Mouse (Mus musculus) liver, embryonic 14.5 days (tissue): Measurements from ENCODE around the gene Atp8a1. TPM values are rescaled to one million over a fixed set of nuclear protein-coding genes. Genes with fewer than 3 reads are reported as not detected.

Experiments
- ATAC-seq: fragments of 200-750 bp; cut with Nextera tagmentation; 2 replicates; pipeline ENCODE4 v1.8.0; 2017; ENCODE audit warnings: moderate number of reproducible peaks, mild to moderate bottlenecking, moderate library complexity; ENCODE audit not compliant: insufficient read depth
- DNase-seq, 3 experiments: peaks; one replicate each; pipeline ENCODE4 v3.0.0-alpha.2; 2012 to 2013; ENCODE audit warnings: low read depth in 3 of 3, low spot score in 3 of 3
- H3K27ac ChIP-seq: fragments of 300-500 bp; sonication (generic); 2 replicates; pipeline ENCODE4 v1.5.1; 2014; ENCODE audit warnings: moderate library complexity, mild to moderate bottlenecking, control low read depth, inconsistent platforms
- H3K27me3 ChIP-seq: fragments of 300-500 bp; sonication (generic); 2 replicates; pipeline ENCODE4 v1.6.1; 2014; ENCODE audit warnings: mild to moderate bottlenecking, low read length, moderate library complexity; ENCODE audit not compliant: control insufficient read depth, insufficient read depth
- H3K36me3 ChIP-seq: fragments of 300-500 bp; sonication (generic); replicated peaks from 2 replicates; pipeline ENCODE4 v1.6.1; 2014; ENCODE audit warnings: low read depth; ENCODE audit not compliant: control insufficient read depth, insufficient read depth
- H3K4me1 ChIP-seq, 2 experiments: fragments of 200-500 bp in 1 of 2; fragments of 300-500 bp in 1 of 2; sonication (generic) in 1 of 2; replicated peaks; 2 replicates each; pipeline ENCODE4 v1.6.1; 2012 to 2014; ENCODE audit warnings: antibody characterized with exemption in 1 of 2, inconsistent platforms in 1 of 2, low read length in 1 of 2; ENCODE audit not compliant: control insufficient read depth in 2 of 2, insufficient read depth in 2 of 2
- H3K4me2 ChIP-seq: fragments of 300-500 bp; sonication (generic); 2 replicates; pipeline ENCODE4 v1.6.1; 2014; ENCODE audit warnings: low read depth, mild to moderate bottlenecking, control low read depth, moderate library complexity
- H3K4me3 ChIP-seq, 2 experiments: fragments of 200-500 bp in 1 of 2; fragments of 300-500 bp in 1 of 2; sonication (generic) in 1 of 2; 2 replicates each; pipeline ENCODE4 v1.5.1; 2012 to 2014; ENCODE audit warnings: low read depth in 2 of 2, low read length in 2 of 2, mild to moderate bottlenecking in 2 of 2, control low read depth in 1 of 2, inconsistent platforms in 1 of 2, moderate library complexity in 1 of 2; ENCODE audit not compliant: insufficient read depth in 1 of 2
- H3K9ac ChIP-seq: fragments of 300-500 bp; sonication (generic); replicated peaks from 2 replicates; pipeline ENCODE4 v1.6.1; 2014; ENCODE audit warnings: mild to moderate bottlenecking, control low read depth, moderate library complexity
- H3K9me3 ChIP-seq: fragments of 300-500 bp; sonication (generic); 2 replicates; pipeline ENCODE4 v1.6.1; 2016; ENCODE audit warnings: low read length, mixed read lengths; ENCODE audit not compliant: control insufficient read depth
- CTCF ChIP-seq: IDR thresholded peaks from 2 replicates; pipeline ENCODE4 v1.5.1; 2016; ENCODE audit warnings: antibody characterized with exemption, low read depth, control low read depth
- EP300 ChIP-seq: IDR thresholded peaks from 2 replicates; pipeline ENCODE4 v1.6.1; 2016; ENCODE audit warnings: antibody characterized with exemption, low read depth
- WGBS: fragments of 180-500 bp; shearing (Covaris S2); extraction: QIAGEN DNeasy Blood & Tissue Kit; methylation state at CpG from one replicate; pipeline ENCODE4 v1.1.7; 2014; ENCODE audit not compliant: insufficient replicate concordance; 5-methylcytosine and 5-hydroxymethylcytosine counted together
- polyA plus RNA-seq, 2 experiments: library from polyadenylated mRNA; depleted of rRNA in 1 of 2; stranded (reverse) in 1 of 2; unstranded in 1 of 2; fragments of >200 nt; fragmentation: Nextera tagmentation in 1 of 2; extraction: Ambion mirVana in 1 of 2; gene quantifications; 2 replicates each; pipeline versions ENCODE4 v1.2.1 to v1.2.3; 2012 to 2014

Atp8a1 gene
- polyA plus RNA-seq, 2 experiments, result 21.0 to 42.5 TPM

DNA sequence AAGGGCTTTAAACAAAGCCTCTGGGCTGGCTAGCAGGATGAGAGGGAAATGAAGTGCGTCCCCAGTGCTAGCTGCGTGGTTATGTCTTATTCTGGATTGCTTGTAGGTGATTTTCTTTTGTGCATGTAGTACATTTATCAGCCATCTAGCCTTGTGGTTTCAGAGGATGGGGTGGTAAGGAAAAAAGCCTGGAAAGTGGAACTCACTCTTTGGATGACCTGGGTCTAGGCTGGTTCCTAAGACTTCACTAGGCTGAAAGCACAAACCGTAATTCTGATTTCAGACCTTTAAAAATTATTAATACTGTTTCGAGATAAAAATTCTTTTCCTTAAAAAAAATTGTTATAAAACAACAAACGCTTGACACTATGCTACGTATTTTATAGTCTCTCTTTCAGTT is 217.4 kb downstream of the Atp8a1 start:
- ATAC-seq (no peak), DNase-seq (no peak)
- TF ChIP-seq EP300 (no peak), CTCF (no peak)
- H3K4me3 ChIP-seq, result no peak overlapping the region
- H3K4me1 ChIP-seq, result no peaks in the 10 kb centered on the region
- no peak overlapping the region for H3K9ac ChIP-seq
- WGBS, result 85% methylated on average over 6 of the region's 6 CpGs
- no peaks in the 10 kb centered on the region for H3K27me3 ChIP-seq
- H3K4me2 ChIP-seq, result no peak overlapping the region
- peaks cover 13% of the 10 kb centered on the region for H3K36me3 ChIP-seq
- H3K9me3 ChIP-seq, result no peaks in the 10 kb centered on the region
- no peak overlapping the region for H3K27ac ChIP-seq

DNA sequence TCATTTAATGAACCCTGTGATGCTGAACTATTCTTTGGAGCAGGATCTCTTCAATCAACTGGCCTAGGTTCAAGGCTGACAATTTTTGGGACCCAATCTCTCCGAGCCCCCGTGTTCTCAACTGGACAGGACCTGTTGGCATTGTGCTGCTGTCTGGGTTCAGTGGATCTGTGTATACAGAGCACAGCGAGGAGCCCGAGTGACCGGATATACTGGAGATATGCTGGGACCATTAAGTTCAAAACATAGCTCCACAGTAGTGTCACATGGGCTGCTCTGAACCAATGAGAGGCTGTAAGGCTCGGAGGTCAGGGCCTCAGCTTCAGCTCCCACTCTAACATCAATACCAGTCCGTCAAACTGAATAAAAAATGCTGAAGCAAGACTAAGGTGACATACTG is 217.8 kb downstream of the Atp8a1 start:
- no peak for ATAC-seq
- Histone ChIP-seq H3K4me1 (no peaks in the 10 kb centered on the region), H3K27me3 (no peaks in the 10 kb centered on the region), H3K36me3 (peaks cover 13% of the 10 kb centered on the region), H3K27ac (no peak overlapping the region), H3K9ac (no peak overlapping the region), H3K4me2 (no peak overlapping the region), H3K4me3 (no peak overlapping the region), H3K9me3 (no peaks in the 10 kb centered on the region)
- no peak for DNase-seq
- WGBS, result 85% methylated on average over 7 of the region's 7 CpGs
- TF ChIP-seq CTCF, result no peak
- no peak for TF ChIP-seq EP300

DNA sequence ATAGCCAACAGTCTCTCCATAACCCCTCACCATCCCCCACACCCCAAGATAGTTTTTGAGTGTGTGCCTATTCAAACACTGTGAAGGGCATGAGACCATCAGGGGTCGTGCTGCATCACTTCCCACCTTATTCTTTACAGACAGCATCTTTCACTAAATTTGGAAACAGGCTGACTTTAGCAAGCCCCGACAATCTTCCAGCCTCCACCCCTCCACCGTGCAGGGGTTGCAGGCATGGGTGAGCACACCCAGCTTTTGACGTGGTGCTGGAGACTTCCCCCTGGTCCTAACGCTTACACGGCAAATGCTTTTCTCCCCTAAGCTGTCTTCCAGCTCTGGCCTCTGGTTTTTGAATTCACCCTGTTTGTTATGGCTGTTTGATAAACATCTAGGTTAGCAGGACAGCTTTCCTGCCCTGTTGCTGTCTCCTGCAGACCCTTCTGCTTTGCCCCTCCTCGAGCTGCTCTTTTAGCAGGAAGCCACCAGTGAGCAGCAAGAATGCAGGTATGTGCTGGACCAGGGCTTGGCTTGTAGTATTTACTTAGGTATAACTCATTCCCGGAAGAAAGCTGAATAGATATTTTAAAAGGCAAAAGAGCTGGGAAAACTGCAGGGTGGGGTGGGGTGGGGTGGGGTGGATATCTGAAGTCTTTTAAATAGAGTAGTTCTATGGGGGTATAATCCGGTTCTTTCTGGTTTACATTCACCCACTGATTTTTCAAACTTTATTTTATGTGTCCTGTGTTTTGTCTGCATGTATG is 218.9 kb downstream of the Atp8a1 start:
- Histone ChIP-seq H3K9me3 (no peaks in the 10 kb centered on the region), H3K27ac (no peak overlapping the region), H3K4me1 (no peaks in the 10 kb centered on the region), H3K9ac (no peak overlapping the region), H3K4me2 (no peak overlapping the region), H3K27me3 (no peaks in the 10 kb centered on the region), H3K36me3 (peaks cover 17% of the 10 kb centered on the region), H3K4me3 (no peak overlapping the region)
- TF ChIP-seq CTCF (no peak), EP300 (no peak)
- WGBS, result 79% methylated on average over 9 of the region's 9 CpGs
- ATAC-seq (no peak), DNase-seq (no peak)

DNA sequence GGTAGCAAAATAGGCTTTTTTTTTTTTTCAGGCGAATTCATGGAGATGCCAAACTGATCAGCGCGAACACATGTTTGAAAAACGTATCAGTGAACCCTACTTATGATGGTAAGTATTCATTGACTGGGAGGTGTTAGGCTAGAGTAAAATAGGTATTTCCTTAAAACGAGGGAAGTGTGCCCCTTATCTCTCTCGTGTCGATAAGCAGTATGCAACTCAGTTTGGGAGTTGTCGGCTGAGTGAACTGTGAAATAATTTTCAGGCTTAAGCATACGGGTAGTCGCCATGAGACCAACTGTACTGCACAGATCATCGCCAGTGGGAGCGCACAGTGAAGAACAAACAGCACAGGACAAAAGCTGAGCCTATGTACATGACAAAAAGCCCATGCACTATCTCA is 226.0 kb downstream of the Atp8a1 start:
- 68% methylated on average over 12 of the region's 12 CpGs for WGBS

DNA sequence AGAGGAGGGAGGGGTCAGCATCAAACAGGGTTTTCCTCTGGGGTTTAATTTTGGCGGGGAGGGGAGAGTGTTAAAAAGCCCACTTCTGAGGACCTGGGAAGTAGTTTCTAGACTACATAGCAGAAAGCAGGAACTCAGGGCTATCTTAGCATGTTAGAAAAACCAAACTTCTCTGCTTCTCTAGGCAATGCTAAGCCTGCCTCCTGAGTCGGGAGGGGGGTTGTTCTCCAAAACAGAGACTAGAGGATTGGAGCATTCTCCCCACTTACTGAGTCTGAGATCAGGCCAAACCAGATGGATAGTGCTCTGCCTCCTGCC is 237.8 kb downstream of the Atp8a1 start:
- no peaks in the 10 kb centered on the region for H3K4me1 ChIP-seq
- H3K27ac ChIP-seq, result no peak overlapping the region
- no peak for TF ChIP-seq EP300
- no peak for TF ChIP-seq CTCF
- no peak overlapping the region for H3K4me3 ChIP-seq
- no peak for DNase-seq
- ATAC-seq, result no peak
- 12% methylated on average over 2 of the region's 2 CpGs for WGBS
- H3K36me3 ChIP-seq, result no peaks in the 10 kb centered on the region
- no peak overlapping the region for H3K4me2 ChIP-seq
- no peaks in the 10 kb centered on the region for H3K9me3 ChIP-seq
- peaks cover 64% of the 10 kb centered on the region for H3K27me3 ChIP-seq
- H3K9ac ChIP-seq, result no peak overlapping the region

More for the DNA sequence above, 226.0 kb downstream of the Atp8a1 start:
- Histone ChIP-seq H3K4me3 (no peak overlapping the region), H3K9ac (no peak overlapping the region), H3K9me3 (no peaks in the 10 kb centered on the region), H3K4me2 (no peak overlapping the region), H3K27me3 (no peaks in the 10 kb centered on the region), H3K36me3 (peaks cover 26% of the 10 kb centered on the region), H3K4me1 (no peaks in the 10 kb centered on the region), H3K27ac (no peak overlapping the region)
- ATAC-seq (no peak), DNase-seq (no peak)
- TF ChIP-seq EP300 (no peak), CTCF (no peak)
